Mouse (Mus musculus) yolk sac, embryonic 10.5 days (tissue): ENCODE measurements around the gene Gm20219.
"Not testable (repeated sequence)": the region's sequence is repeated elsewhere in the genome, so short reads cannot be mapped to it uniquely, and the experiment has no call there.

ENCODE experiments used
- DNase-seq: peaks from one replicate; pipeline ENCODE4 v3.0.0-alpha.2; 2017; ENCODE audit warnings: low spot score

Gene Gm20219

GRCm38 (mm10) chr17:56512310-56512709 is 41.9 kb downstream of the Gm20219 start, which contains the start of gene Znrf4:
Gene Znrf4 (minus strand): TSS chr17:56512431.
- no peak for DNase-seq

DNA sequence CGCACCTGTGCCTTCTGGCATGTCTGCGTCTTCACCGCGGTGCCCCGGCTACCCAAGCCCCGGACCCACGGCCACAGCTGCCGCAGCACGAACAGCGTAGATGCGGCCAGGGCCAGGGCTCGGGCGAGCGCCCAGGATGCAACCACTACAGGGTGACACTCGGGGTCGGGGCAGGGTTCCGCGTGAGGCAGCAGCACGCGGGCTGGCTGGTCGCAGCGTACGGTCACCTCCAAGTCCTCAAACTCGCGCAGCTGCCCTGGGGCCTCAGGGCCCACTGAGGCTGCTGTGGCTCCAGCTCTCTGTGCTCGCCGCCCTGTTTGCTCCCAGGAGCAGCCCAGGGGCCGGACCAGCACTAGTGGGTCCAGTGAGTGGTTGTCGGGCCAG is 42.5 kb downstream of the Gm20219 start:
- no peak for DNase-seq

DNA sequence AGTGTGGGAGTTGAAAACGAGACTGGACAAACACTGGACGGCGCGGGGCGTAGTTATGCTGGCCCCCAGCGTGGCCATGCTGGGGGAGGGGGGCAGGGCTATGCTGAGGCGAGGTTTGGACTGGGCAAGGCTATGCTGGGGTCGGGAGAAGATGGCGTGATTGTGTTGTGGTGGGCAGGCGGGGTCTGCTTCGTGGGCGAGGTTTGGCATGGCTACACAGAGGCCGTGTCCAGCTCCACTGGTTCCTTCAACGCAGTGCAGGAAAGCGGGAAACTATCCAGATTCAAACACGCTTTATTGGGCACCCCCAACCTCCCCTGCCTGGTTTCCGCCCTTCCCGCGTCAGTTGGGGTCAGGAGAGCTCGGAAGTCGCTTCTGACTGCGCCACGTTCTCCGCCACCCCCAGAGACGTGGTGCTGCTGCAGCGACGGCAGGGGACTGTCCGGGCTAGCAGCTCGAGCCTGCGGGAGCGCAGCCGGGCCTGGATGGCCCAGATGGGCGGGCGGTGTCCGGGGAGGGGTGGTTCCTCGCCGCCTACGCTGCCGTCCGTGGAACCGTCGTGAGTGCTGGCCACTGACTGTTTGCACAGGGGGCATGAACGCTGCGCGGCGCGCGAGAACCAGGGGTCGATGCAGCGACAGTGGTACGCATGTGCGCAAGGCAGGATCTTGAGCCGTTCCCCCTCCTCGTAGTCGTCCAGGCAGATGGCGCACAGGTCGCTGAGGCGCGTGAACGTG is 43.0 kb downstream of the Gm20219 start:
- no peak for DNase-seq

DNA sequence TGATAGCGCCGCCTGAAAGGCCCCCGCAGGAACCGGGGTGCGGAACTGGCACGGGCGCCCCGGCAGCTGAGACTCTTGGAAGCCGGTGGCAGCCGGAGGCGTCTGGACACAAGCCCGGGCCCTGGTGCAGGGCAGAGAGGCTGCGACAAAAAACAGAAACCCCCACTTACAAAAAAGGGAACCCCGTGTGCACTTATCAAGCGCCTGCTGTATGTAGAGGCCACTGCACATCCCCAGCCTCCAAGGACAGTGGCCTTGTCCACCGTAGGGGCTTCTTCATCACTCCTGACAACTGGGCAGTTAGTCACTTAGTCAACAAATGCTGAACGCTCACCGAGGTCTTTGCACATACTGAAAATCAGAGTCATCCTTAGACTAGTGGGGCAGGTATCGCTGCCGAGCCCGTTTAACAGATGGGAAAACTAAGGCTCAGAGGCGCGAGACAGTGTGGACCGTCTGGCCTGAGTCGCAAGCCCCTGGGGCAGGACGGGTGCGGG is 43.7 kb downstream of the Gm20219 start:
- no peak for DNase-seq

- peak; percentile 21 for DNase-seq
Observed at GRCm38 (mm10) chr17:56509707-56510472, 44.3 kb downstream of the Gm20219 start.

DNA sequence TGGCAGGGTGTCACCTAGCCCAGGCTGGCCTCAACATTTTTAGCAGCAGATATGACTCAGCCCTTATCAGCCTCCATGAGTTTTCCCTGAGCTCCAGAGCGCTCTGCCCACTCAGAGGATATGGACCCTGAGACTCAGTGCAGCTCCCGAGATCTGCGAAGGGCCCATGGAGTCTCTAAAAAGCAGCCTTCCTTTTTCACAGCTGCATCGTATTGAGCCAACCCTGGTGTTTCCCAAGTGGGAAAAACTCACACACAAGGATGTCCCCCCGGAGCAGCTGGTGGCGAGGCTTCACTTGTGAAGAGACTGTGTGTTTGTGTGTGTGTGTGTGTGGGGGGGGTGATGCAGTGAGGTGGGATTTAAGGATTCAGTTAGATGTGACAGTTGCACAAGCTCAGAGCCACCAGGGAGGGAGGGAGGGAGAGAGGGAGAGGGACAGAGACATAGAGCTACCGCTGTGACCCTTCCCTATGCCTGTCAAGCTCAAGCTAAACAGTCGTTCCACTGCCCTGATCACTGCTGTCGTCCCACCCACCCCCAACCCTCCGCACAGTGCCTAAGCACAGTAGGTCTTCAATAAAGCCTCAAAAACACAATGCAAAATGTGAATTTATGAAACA is 45.1 kb downstream of the Gm20219 start:
- DNase-seq: no peak

- DNase-seq: peak; percentile 85
Observed at GRCm38 (mm10) chr17:56507161-56508068, 46.8 kb downstream of the Gm20219 start.

DNA sequence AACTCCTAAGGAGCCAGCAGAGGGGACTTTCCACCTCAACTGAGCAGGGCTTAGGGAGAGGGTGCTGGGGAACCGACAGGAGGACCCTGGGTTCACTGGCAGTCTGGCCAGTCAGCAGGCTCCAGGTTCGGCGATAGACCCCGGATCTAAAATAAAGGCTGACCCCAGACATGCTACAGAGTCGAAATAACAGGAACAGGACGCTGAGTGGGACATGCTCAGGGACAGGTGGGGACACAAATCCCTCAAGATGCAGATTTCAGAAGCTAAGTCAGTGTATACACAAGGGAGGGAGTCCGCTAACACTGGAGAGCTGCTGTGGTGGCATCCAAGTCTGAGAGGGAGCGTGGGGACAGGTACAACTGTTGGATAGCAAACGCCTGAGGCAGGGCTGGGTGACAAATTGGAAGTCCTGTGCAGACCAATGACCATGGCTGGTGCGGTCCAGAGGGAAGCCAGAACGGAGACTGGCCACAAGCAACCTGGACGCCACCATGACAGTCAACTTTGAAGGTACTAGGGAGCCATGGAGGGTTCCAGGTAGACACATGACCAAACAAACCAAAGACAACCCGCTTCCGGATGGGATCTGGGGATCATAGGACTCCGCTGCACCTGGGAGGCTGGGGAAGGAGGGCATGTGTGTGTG is 47.6 kb downstream of the Gm20219 start:
- DNase-seq: no peak

DNA sequence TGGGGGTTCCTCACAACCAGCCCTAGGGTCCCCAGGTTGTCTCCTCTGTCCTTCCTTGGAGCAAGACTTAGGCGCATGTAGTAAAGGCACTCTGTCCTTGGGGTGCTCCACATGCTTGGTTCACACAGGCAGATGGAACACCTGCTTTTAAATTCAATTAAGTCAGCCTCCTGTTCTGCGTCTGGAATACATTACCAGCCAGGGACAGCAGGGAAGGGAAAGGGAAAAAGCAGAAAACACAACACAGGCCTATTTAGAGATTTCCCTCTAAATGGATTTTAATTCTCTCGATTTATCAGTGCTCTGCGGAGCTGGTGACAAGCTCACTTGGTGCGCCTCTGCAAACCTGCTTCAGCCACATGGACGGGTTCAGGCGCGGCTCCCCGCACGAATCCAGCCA is 48.8 kb downstream of the Gm20219 start:
- no peak for DNase-seq

GRCm38 (mm10) chr17:56502526-56502925 is 51.7 kb downstream of the Gm20219 start:
- DNase-seq: no peak

DNA sequence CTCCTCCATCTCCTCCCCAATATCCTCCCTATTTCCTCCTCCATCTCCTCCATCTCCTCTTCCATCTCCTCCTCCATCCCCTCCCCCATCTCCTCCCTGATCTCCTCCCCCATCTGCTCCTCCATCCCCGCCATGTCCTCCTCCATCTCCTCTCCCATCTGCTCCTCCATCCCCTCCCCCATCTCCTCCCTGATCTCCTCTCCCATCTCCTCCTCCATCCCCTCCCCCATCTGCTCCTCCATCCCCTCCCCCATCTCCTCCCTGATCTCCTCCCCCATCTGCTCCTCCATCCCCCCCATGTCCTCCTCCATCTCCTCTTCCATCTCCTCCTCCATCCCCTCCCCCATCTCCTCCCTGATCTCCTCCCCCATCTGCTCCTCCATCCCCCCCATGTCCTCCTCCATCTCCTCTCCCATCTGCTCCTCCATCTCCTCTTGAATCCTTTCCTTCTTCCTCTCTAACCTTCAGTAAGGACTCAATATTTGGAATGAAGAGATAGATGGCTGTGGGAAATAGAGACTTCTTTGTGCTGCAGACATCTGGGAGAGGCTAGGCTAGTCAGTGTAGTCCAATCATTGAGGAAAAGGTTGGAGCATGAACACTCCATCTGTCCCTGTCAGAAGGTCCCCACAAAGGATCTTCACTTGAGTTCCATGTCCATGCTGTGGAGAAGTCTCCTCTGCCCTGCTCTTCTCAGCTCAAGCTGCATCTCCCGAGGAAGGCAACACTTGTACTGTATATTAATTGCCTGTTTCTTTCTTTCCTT is 52.4 kb downstream of the Gm20219 start:
- not testable (repeated sequence) for DNase-seq
